Mouse (Mus musculus): ENCODE measurements around the gene Golga1. TPM values are rescaled to one million over a fixed set of nuclear protein-coding genes. Genes with fewer than 3 reads are reported as not detected.

The Golga1 gene
- 8.1 and 9.6 TPM in 2 replicates for polyA plus RNA-seq (2012; rRNA removed)

GRCm38 (mm10) chr2:39065400-39065987 is at the start of gene Golga1:
Gene Golga1, minus strand, starts transcription at chr2:39065541.

DNA sequence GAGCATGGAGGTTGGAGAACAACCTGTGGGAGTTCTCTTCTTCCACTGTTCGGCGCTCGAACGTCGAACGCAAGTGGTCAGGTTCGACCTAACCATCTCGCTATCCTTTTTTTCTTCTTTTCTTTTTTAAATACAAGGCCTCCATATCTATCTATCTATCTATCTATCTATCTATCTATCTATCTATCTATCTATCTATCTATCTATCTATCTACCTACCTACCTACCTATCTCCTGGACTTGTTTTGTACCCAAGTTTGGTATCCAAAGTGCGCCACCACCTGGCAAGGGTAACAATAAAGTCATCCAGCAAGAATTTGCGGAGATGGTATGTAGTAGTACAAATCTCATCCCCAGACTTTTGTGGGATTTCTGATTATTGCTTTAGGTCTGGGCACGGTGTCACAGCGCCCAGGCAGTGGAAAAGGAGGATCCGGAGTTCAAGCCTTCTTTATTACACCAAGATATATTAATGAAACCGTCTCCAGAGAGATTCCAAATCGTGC is 59.7 kb downstream of the Golga1 start, which contains the start of gene Rpl35:
Rpl35 (minus strand) TSS at position 51 of the 506 bp plus-strand sequence.

GRCm38 (mm10) chr2:39004880-39005435 is 60.4 kb downstream of the Golga1 start, which contains the start of gene Arpc5l:
Gene Arpc5l, plus strand, starts transcription at chr2:39005348.

DNA sequence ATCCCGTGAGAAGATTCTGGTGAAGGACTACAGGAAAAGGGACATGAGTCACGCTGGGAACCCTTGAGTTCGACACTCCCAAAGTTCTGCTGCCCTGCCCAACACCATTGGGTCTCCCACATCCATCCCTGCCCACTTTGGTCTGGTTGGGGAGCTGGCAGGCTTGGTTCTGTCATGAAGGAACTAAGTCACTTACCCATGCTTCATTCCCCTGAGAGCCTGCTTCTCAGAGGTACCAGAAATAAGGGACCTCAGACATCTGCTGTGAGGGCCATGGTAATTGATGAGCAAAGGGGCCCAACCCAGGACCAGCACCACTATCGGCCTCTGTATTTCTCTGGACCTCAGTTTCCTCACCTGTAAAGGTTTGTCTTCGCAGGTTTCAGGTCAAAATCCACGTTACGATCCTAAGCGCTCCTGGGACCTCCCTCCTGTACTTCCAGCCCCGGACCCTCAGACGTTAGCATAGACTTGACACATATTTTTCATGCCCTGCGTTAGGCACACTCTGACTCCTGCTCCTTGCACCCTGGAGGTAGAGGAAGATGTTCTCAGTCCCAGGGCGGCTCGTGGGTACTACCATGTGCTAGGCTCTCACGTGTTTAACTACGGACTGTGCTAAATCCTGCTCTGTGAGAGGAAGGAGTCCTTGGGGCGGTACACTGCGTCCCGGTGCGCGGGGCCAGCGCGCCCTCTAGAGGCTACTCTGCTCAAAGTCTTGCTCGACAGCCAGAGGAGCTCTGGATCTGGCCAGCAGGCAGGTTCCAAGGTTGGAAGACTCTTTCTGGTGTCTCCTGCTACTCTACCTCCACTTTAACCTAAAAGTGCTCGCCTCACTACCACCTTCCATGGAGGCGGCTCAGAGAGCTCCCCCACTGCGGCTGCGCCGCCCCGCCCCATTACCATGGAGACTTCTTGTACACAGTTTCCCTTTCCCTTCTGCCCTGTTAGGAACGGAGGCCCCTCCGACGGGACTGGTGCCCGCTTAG is 67.7 kb downstream of the Golga1 start, which contains the start of gene Wdr38:
Wdr38 (plus strand) TSS at position 91 of the 989 bp plus-strand sequence.

Other genes with a start within 250 kb of the Golga1 start
- gene Nr6a1, start 137.9 kb downstream of the Golga1 start, polyA plus RNA-seq (2012; rRNA removed): 2.8 and 5.4 TPM in 2 replicates
- 1.9 and 2.0 TPM in 2 replicates for gene Olfml2a, start 133.6 kb downstream of the Golga1 start, polyA plus RNA-seq (2012; rRNA removed)
- 0.24 and 0.57 TPM in 2 replicates for gene Wdr38, start 68.1 kb downstream of the Golga1 start, polyA plus RNA-seq (2012; rRNA removed)
- gene Arpc5l, start 60.2 kb downstream of the Golga1 start, polyA plus RNA-seq (2012; rRNA removed): 37.8 and 42.9 TPM in 2 replicates
- 118 and 188 TPM in 2 replicates for gene Rpl35, start 59.9 kb downstream of the Golga1 start, polyA plus RNA-seq (2012; rRNA removed)
- gene Scai, start 125.2 kb upstream of the Golga1 start, polyA plus RNA-seq (2012; rRNA removed): 0.19 and 0.34 TPM in 2 replicates
- gene Ppp6c, start 160.9 kb upstream of the Golga1 start, polyA plus RNA-seq (2012; rRNA removed): 10.7 and 13.3 TPM in 2 replicates

Data from colon, adult 2 months (tissue).